Mouse (Mus musculus) intestine, postnatal 0 days (tissue): ENCODE measurements around the gene Pycr2. TPM values are rescaled to one million over a fixed set of nuclear protein-coding genes. Genes with fewer than 3 reads are reported as not detected.

Experiments
- ATAC-seq: fragments of 200-750 bp; cut with Nextera tagmentation; 2 replicates; pipeline ENCODE4 v1.8.0; 2017; ENCODE audit warnings: mild to moderate bottlenecking, moderate TSS enrichment, moderate library complexity
- H3K27ac ChIP-seq: fragments of 300-500 bp; sonication (generic); 2 replicates; pipeline ENCODE4 v1.5.1; 2014; ENCODE audit warnings: mild to moderate bottlenecking, low read depth, low read length, moderate library complexity
- H3K27me3 ChIP-seq: fragments of 300-500 bp; sonication (generic); replicated peaks from 2 replicates; pipeline ENCODE4 v1.6.1; 2014; ENCODE audit warnings: low read length, mixed read lengths; ENCODE audit not compliant: control insufficient read depth, insufficient read depth
- H3K36me3 ChIP-seq: fragments of 300-500 bp; sonication (generic); 2 replicates; pipeline ENCODE4 v1.6.1; 2014; ENCODE audit warnings: mild to moderate bottlenecking, moderate library complexity; ENCODE audit not compliant: control insufficient read depth, insufficient read depth
- H3K4me1 ChIP-seq: fragments of 300-500 bp; sonication (generic); replicated peaks from 2 replicates; pipeline ENCODE4 v1.6.1; 2014; ENCODE audit warnings: antibody characterized with exemption, low read length, mixed read lengths; ENCODE audit not compliant: control insufficient read depth, insufficient read depth
- H3K4me2 ChIP-seq: fragments of 300-500 bp; sonication (generic); replicated peaks from 2 replicates; pipeline ENCODE4 v1.6.1; 2014; ENCODE audit warnings: low read depth, mild to moderate bottlenecking, moderate library complexity
- H3K4me3 ChIP-seq: fragments of 300-500 bp; sonication (generic); 2 replicates; pipeline ENCODE4 v1.5.1; 2014; ENCODE audit warnings: low read depth, low read length
- H3K9ac ChIP-seq: fragments of 300-500 bp; sonication (generic); 2 replicates; pipeline ENCODE4 v1.6.1; 2014; ENCODE audit warnings: mild to moderate bottlenecking, low read depth, low read length
- H3K9me3 ChIP-seq: fragments of 300-500 bp; sonication (generic); 2 replicates; pipeline ENCODE4 v1.6.1; 2016; ENCODE audit warnings: mixed run types; ENCODE audit not compliant: control insufficient read depth
- CTCF ChIP-seq: sonication (generic); IDR thresholded peaks from 2 replicates; pipeline ENCODE4 v1.5.1; 2016; ENCODE audit warnings: low read depth, mild to moderate bottlenecking, control low read depth, antibody characterized with exemption, moderate library complexity
- WGBS: fragments of 180-500 bp; shearing (Covaris S2); extraction: QIAGEN DNeasy Blood & Tissue Kit; methylation state at CpG from one replicate; pipeline ENCODE4 v1.1.7; 2014; 5-methylcytosine and 5-hydroxymethylcytosine counted together
- polyA plus RNA-seq: library from polyadenylated mRNA; unstranded; fragments of >200 nt; fragmentation: Nextera tagmentation; extraction: Ambion mirVana; gene quantifications from 2 replicates; pipeline ENCODE4 v1.2.1, GENCODE M21; 2015

Gene Pycr2
- polyA plus RNA-seq, 1 experiment from 2014 or later = 26.3 TPM

GRCm38 (mm10) chr1:180873861-180874484 lies 30.1 kb upstream of the Pycr2 start:
- 21% methylated on average over 9 of the region's 9 CpGs for whole genome bisulfite sequencing
- Histone ChIP-seq H3K9ac (no peak overlapping the region), H3K27me3 (no peaks in the 10 kb centered on the region), H3K9me3 (no peaks in the 10 kb centered on the region), H3K4me2 (no peak overlapping the region), H3K36me3 (no peaks in the 10 kb centered on the region), H3K4me3 (no peak overlapping the region), H3K4me1 (no peaks in the 10 kb centered on the region), H3K27ac (no peak overlapping the region)
- TF ChIP-seq CTCF = peak; percentile 83
- ATAC-seq = peak; percentile 62; the same call in 1 of the 2 replicates

GRCm38 (mm10) chr1:180874615-180875014 lies 29.5 kb upstream of the Pycr2 start:
- Histone ChIP-seq H3K4me2 (no peak overlapping the region), H3K27ac (no peak overlapping the region), H3K4me1 (no peaks in the 10 kb centered on the region), H3K4me3 (no peak overlapping the region), H3K9ac (no peak overlapping the region), H3K9me3 (no peaks in the 10 kb centered on the region), H3K36me3 (no peaks in the 10 kb centered on the region), H3K27me3 (no peaks in the 10 kb centered on the region)
- TF ChIP-seq CTCF = no peak
- ATAC-seq = no peak
- 90% methylated on average over 2 of the region's 2 CpGs for WGBS

DNA sequence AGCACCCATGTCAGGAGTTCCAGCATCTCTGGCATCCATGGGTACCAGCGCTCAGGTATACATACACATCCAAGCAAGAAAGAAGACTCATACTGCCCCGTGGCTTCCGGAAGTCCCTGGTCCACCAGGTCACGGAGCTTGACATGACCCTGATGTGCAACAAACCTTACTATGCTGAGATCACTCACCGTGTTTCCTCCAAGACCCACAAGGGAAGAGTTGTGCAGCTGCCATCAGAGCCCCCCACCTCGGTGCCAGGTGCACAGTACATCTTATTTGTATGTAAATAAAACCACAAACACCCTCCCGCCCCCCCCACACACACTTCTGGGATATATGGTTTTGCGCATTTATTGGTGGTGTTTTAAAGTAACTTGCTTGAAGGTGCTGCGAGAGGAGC lies 29.0 kb upstream of the Pycr2 start:
- Histone ChIP-seq H3K4me2 (no peak overlapping the region), H3K27ac (no peak overlapping the region), H3K27me3 (no peaks in the 10 kb centered on the region), H3K9ac (no peak overlapping the region), H3K4me3 (no peak overlapping the region), H3K36me3 (no peaks in the 10 kb centered on the region), H3K9me3 (no peaks in the 10 kb centered on the region), H3K4me1 (no peaks in the 10 kb centered on the region)
- TF ChIP-seq CTCF = no peak
- WGBS = 88% methylated on average over 9 of the region's 9 CpGs
- ATAC-seq = no peak

DNA sequence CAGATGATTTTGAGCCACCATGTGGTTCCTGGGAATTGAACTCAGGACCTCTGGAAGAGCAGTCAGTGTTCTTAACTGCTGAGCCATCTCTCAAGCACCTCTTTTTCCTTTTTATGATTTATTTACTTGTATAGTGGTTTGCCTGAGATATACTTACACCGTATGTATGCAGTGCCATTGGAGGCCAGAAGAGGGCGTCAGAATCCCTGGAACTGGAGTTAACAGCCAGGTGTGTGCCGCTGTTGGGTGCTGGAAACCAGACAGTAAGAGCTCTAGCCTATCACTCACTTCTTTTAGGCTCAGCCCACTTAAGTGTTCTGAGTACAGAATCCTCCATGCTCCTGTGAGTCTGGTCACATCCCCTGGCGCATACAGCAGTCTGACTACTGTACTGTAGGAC lies 26.6 kb upstream of the Pycr2 start:
- Histone ChIP-seq H3K4me3 (no peak overlapping the region), H3K9me3 (no peaks in the 10 kb centered on the region), H3K9ac (no peak overlapping the region), H3K36me3 (no peaks in the 10 kb centered on the region), H3K27me3 (no peaks in the 10 kb centered on the region), H3K4me2 (no peak overlapping the region), H3K27ac (no peak overlapping the region), H3K4me1 (no peaks in the 10 kb centered on the region)
- peak; percentile 28; the same call in 1 of the 2 replicates for TF ChIP-seq CTCF
- no peak for ATAC-seq
- WGBS = 82% methylated on average over 4 of the region's 4 CpGs

DNA sequence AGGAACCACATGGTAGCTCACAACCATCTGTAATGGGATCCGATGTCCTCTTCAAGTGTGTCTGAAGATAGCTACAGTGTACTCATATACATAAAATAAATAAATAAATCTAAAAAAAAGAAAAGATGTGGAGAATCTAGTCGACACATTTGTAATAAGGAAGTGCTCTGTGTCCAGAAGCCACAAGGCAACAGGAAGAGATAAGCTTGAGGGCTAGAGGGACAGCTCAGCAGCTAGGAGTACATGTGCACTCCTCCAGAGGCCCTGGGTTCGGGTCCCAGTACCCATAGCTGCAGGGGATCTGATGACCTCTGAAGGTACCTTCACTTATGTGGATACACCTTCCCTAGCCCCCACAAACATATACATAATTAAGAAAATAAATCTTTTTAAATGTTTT lies 22.3 kb upstream of the Pycr2 start:
- Histone ChIP-seq H3K9me3 (no peaks in the 10 kb centered on the region), H3K9ac (no peak overlapping the region), H3K27me3 (no peaks in the 10 kb centered on the region), H3K27ac (no peak overlapping the region), H3K4me1 (no peaks in the 10 kb centered on the region), H3K4me2 (no peak overlapping the region), H3K36me3 (no peaks in the 10 kb centered on the region), H3K4me3 (no peak overlapping the region)
- WGBS = 55% methylated on average over 3 of the region's 3 CpGs
- no peak for ATAC-seq
- TF ChIP-seq CTCF = no peak

DNA sequence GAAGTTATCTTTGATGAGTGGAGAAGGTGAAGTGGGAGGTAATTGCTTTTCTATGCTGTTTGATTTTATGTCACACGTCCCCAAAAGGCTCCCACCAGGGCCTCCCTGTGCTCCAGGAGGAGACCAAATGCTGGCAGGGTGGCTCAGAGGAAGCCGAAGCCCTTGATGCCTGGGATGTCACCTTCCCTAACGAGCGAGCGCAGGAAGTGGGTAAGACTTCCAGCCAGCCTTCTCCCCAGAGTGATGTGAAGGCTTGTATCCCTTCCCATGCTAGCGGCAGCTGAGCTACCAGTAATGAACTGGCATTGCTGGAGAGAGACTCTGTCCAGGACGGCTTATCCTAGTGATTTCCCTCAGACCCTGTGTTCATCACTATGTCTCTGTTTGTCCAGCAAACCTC lies 20.4 kb upstream of the Pycr2 start:
- Histone ChIP-seq H3K4me2 (no peak overlapping the region), H3K36me3 (no peaks in the 10 kb centered on the region), H3K27ac (no peak overlapping the region), H3K4me1 (0 out of 2 replicates have a peak, but pooled peaks cover 4% of the 10 kb centered on the region), H3K9ac (no peak overlapping the region), H3K9me3 (no peaks in the 10 kb centered on the region), H3K4me3 (no peak overlapping the region), H3K27me3 (no peaks in the 10 kb centered on the region)
- no peak for ATAC-seq
- TF ChIP-seq CTCF = no peak
- WGBS = 27% methylated on average over 7 of the region's 7 CpGs
